Mouse (Mus musculus) right cerebral cortex, postnatal 14 days (tissue): ENCODE measurements around the gene Gja4.

ENCODE experiments used
- DNase-seq: peaks from one replicate; pipeline ENCODE4 v3.0.0; 2022

Gene Gja4

DNA sequence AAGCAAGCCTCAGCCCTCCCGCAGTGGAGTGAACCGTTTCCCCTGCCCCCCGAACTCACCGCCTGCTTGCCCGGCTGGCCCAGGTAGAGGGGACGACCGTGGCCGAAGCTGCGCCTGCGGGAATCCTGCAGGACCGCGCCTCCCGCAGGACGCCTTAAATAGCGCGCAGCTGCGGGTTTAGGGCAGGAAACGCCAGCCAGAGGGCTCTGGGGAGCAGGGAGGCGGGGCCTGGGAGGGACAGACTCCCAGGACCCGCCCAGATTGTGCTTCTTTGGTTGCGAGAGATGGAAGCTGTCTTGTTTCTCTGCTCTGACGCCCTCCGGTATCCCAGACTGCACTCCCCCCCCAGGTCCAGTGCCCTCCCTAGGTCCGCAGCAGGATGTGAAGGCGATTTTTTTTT, at the start of gene Gja4:
Gja4 (minus strand) TSS at position 179 of the 400 bp plus-strand sequence.
- peak; percentile 67 for DNase-seq

- DNase-seq = no peak
Measured at GRCm38 (mm10) chr4:127363331-127363730, 49.5 kb upstream of the Gja4 start.

DNA sequence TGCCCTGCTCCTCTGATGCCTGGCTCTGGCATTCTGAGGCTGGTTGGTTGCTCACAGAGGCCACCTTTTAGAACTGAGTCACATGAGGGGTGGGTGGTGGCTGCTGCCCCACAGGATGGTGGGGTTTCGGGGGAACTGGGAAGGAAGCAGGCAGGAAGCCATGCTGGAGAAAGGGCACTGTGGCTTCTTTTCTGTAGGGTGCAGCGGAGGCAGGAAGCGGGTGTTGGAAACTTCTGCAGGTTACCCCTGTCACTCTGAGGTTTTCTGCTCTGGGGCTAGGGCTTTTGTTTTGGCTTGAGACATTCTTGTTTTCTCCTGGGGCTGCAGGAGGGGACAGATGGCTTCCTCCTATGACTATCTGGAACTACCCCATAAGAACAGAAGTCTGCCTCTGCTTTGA, 48.7 kb upstream of the Gja4 start:
- no peak for DNase-seq

DNA sequence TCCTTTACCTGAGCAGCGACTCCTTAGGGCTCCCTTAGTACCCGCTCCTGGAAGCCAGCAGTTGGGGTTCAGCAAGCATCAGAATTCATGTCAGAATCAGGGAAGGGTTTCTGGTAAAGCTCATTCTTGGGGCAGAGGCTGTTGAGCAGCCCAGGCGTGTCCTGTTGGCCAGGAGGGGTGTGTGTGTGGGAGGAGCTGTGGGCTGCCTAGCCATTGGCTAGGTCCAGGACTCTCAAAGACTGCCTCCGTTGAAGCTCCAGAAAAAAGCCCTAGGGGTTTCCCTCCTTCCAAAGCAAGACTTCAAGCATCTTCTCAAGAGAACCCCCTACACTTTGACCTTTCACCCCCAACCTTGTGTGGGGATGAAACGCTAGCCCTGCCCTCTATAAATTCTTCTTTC, 44.2 kb upstream of the Gja4 start, which contains the start of gene Gjb5:
Gjb5 (minus strand) TSS at position 164 of the 400 bp plus-strand sequence.
- DNase-seq = no peak

- DNase-seq = no peak
Measured at GRCm38 (mm10) chr4:127354506-127355485, 41.0 kb upstream of the Gja4 start.

DNA sequence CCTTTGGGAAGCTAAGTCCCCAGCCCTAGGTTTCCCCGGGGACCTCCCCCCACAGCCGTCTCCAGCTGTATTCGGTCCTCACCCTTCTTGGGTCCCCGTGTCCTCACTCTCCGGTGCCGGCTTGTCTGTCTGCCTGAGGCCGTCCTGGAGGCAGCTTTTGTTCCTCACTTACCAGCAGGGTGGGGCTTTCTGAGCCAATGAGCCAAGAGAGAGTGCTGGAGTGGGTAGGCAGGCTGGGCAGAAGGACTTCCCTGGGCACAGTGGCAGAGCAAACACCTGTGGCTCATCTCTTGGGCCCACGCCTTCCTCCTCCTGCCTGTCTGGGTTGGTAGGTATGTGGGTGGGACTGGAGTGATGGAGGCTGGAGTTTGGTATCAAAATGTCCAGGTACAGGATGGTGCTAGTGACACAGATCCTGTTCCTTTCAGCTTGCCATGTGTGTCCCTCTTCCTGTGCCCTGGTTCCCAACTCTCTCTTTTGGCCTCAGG, 40.2 kb upstream of the Gja4 start, which contains the start of gene Gjb4:
Gjb4 (minus strand) TSS at position 131 of the 488 bp plus-strand sequence.
- no peak for DNase-seq

- DNase-seq = no peak
Measured at GRCm38 (mm10) chr4:127352594-127352993, 38.8 kb upstream of the Gja4 start.

- DNase-seq = no peak
Measured at GRCm38 (mm10) chr4:127349560-127350300, 35.9 kb upstream of the Gja4 start.

GRCm38 (mm10) chr4:127345000-127345399, 31.2 kb upstream of the Gja4 start:
- DNase-seq = no peak

- no peak for DNase-seq
Measured at GRCm38 (mm10) chr4:127341372-127341771, 27.5 kb upstream of the Gja4 start.

- DNase-seq = no peak
Measured at GRCm38 (mm10) chr4:127337668-127338067, 23.8 kb upstream of the Gja4 start.

DNA sequence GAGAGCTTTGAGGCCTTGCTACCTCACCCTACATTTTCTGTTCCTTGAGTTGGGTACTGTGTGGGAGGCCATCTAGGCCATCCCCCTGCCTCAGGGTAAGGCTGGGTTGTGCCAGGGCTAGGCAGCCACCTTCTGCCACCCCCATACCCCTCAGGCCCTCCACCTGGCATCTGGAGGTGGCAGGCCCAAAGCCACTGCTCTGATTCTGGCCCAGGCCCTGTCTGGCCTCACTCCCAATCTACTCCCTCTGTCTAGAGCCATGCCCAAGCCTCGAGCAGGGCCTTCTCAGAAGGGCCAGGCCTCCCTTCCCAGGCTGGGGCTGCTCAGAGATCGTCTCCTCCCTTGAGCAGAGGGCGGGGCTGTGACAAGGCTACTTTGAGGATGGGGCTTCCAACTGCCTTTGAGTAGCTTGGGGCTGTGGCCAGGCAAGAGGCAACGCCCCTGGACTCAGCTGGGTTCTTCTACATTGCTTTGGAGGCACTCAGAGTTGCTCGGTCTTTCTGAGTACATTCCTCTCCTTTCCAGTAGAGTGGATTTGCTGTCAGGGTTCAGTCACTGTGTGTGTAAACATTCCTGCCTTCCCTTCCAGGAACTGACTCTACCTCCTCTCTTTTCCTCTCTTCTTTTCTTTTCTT, 21.1 kb upstream of the Gja4 start:
- no peak for DNase-seq

DNA sequence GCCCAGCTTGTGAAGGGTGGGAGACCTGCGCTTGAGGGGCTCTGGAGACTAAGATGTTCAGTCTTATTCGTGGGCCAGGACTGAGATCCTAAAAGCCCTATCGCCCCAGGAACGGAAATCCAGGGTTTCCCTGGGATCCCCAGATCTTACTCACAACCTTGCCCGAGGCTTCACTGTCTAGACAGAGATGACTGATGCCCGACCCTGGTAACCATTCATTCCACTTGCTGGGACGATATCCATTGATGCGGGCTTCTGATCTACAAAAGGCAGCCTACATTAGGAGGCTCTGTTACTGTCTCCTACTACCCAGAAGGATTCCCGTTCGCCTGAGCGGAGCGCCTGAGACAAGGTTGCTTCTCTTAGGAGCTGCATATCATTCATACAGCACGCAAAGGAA, 17.3 kb upstream of the Gja4 start:
- no peak for DNase-seq

- DNase-seq = no peak
Measured at GRCm38 (mm10) chr4:127330181-127331100, 16.6 kb upstream of the Gja4 start, which contains the start of gene Gjb3. Gjb3 (minus strand) TSS chr4:127330844.

DNA sequence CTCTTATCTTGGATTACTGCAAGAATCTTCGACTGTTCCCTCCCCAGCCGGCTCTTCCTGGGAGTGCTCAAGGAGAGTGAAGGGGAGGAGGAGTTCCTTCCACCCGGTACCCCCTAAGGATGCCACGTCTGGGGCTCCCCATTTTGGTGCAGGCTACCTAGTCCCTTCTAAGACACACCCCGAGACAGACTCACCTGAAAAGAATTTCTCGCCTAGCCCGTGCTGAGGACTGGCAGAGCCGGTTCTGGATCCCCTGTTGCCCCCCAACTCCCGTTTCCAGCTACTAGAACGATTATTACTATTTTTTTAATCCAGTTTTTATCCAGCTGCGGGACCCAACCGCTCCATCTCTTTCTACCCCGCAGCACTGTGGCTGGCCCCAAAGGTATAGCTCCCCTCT, 15.9 kb upstream of the Gja4 start:
- DNase-seq = no peak

- no peak for DNase-seq
Measured at GRCm38 (mm10) chr4:127329046-127329445, 15.2 kb upstream of the Gja4 start.

DNA sequence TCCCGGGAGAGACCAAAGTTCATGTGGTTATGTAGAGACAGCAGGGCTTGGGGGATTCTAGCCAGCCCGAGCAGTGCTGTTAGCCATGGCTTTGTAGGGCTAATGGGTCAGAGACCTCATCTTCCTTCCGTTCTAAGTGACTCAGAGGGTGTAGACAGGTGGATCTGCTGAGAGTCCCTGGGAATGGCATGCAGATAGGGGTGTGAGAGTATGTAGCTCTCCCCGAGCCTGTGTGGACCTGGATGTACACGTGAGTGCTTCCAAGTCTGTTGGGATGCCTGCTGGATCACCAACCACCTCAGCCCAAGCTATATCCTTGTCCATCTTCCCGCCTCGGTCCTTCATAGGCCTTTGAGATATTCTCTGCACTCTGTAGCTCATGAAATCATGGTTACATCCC, 14.5 kb upstream of the Gja4 start:
- no peak for DNase-seq

DNA sequence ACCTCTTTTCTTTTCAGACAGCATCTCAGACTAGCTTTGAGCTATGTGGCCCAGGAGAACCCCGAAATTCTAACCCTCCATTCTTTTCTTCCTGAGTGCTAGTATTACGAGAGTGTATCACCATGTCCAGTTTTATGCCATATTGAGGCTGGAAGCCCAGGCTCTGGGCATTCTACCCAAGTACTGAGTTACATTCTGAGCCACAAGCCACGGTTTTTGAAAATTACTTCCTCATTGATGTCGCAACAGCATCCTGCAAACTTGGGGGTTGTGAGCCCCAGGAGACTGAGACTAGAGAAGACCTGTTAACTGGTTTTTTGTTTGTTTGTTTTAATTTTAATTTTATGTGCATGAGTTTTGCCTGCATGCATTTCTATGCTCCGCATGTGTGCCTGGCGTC, 13.9 kb upstream of the Gja4 start:
- DNase-seq = no peak

- DNase-seq = no peak
Measured at GRCm38 (mm10) chr4:127327258-127327657, 13.4 kb upstream of the Gja4 start.

DNA sequence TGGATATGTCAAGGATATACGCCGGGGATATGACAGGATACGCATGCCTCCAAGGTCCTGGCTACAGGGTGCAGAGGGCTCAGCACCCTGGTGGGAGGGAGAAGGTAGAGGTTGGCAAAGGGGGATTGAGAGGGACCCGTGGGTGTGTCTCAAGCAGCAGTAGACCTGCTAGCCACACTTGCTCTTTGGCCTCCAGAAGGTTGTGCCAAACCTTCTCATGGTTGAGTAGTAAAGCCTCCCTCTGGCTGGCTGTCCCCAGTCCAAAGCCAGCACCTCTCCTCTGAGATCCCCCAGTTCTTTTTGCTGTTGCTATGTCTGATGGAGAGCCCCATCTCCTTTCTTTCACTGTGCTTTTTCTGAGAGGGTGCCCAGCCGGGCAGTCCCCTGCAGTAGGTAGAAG, 11.4 kb upstream of the Gja4 start:
- no peak for DNase-seq

DNA sequence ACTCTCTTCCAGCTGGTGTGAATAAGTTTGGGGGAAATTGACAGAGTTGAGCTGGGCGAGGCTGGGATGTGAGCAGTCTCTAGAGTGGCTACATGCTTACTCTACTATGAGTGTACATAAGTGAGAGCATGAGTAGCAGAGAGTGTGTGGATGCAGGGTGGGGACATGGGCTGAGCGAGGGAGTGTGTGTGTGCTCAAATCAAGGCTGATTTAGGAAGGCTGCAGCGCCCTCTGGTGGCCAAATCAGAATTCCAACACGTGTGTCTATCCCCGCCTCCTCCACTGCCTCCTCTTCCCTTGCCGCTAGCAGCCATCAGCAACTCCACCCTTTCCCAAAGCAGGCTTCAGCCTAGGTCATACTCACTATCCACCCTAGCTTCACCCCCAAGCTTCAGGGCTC, 10.9 kb upstream of the Gja4 start:
- peak; percentile 93 for DNase-seq

GRCm38 (mm10) chr4:127324296-127324695, 10.5 kb upstream of the Gja4 start:
- DNase-seq = no peak
